Mouse (Mus musculus) lung, postnatal 36 days (tissue): ENCODE results near the gene Ugt2b34.
"Not testable (repeated sequence)": the region's sequence is repeated elsewhere in the genome, so short reads cannot be mapped to it uniquely, and the experiment has no call there.

Experiments used
- DNase-seq: peaks from one replicate; pipeline ENCODE4 v3.0.0; 2022; ENCODE audit warnings: mixed read lengths

Ugt2b34 gene

GRCm38 (mm10) chr5:86906758-86907157 lies at the start of gene Ugt2b34:
Ugt2b34 (minus strand) TSS chr5:86906937.
- no peak for DNase-seq

DNA sequence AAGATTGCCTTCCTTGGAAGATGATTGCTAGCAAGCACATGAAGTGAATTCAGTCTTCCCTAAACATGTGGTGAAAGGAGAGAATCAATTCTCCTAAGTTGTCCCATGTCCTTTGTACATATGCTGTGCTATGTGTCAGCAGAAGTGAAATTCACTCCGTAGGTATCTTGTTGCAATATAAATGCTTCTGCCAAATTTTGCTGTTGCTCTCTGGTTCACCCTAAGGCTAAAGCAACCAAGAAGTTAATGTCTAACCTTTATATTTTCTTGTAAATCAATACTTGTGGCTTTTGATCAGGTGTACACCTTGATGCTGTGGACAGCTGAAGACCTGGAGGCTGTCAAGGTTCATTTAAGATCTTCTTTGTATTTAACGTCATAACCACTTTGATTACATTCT lies 35.4 kb upstream of the Ugt2b34 start:
- no peak for DNase-seq

DNA sequence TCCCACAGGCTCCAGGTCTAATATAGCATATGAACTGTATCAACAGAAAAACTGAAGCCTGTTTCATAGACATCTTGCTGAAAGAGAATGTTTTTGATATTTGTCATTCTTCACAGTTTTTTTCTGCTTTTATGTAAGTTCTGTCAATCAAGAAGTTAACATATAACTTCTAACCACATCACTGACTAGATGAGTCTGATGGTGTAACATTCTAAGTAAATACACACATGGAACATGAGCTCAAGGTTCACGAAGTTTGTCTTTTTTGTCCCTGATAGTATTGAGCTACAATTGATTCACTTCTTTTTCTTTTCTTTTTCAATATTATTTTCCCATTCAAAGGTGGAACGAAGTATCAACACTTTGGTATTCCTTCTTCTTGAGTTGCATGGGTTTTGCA lies 19.7 kb upstream of the Ugt2b34 start, which contains the start of gene Ugt2b1:
Ugt2b1 (minus strand) TSS at position 105 of the 400 bp plus-strand sequence.
- no peak for DNase-seq

- DNase-seq = no peak
Observed at GRCm38 (mm10) chr5:86920661-86921233, 14.0 kb upstream of the Ugt2b34 start.

DNA sequence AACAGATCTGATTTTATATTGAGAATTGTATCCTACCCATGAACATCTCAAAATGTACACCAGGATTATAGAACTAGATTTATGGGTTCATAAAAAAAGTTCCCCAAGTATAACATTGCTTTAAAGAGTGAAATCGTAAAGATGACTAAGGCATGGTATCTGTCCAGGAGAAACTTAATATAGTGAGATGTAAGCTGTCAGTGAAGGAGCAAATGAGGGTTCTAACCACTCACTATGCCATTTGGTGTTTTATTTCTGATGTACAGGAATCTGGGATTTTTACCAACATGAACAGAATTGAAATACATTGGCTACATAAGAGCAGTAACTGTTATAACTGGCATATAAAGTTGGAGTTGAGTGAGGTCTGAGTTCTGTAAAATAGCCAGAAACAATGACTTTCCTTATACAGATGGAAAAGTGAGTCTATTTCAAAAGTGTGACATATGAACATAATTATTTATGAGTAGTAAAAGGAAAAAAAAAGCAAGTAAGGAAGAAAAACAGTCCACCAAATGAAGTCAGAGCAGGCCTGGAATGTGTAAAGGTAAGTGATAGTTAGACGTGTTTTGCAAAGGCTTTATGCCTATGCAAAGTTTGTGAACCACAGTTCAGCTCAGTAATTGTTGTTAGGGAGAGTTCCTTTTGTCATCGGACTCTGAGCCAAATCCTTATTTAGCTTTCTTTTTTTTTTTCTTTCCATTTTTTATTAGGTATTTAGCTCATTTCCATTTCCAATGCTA lies 4.8 kb upstream of the Ugt2b34 start:
- no peak for DNase-seq

DNA sequence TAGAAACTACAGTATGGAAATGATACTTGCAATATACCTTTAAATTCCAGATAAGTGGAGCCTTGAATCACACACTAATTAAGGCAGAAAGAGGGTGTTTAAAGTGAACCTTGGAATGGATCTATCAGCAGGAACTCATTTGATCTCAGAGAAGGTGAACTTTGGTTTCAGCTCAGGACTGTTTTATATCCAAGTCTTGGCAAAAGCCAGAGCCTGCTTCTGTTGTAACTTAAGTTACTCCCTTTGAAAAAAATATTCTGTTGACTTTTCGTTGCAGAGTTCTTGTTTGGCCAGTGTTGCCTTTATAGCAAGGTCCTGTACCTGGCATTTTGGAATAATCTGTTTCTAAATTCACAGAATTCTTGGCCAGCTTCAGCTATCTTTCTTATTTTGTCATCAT lies 4.0 kb upstream of the Ugt2b34 start:
- DNase-seq = no peak

DNA sequence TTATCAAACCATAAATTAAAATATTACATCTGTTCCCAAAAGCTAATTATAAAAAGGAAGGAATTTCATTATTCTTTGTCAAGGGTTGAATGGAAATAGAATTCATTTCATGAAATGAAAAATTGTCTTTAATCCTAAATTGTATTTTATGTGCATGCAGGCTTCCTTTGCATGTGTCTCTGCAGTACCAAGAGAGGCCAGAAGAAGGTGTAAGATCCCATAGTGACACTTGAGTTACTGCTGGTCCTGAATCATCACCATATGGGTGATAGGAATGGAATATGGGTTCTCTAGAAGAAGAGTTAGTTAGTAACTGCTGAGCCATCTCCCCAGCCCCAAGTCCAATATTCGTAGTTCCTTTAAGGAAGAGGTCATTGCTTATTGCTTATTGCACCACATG lies 16.8 kb downstream of the Ugt2b34 start:
- DNase-seq = no peak

DNA sequence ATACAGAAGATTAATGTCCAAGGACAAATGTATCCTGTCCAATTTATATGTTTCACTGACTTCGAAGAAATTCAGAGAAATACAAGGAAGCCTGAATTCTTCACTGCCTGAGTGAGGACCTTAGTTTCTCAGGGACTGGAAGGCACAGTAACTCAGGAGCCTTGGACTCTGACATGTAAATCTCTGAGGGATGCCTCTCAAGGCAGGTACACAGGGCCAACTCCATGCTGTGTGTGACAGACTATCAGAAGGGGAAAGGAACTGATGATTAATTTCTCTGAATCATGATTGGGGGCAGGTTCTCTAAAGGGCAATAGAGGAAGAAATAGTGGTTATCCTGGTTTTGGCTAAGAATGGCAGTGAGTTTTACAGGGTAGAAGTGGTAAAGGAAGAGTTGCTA lies 18.3 kb downstream of the Ugt2b34 start:
- no peak for DNase-seq

GRCm38 (mm10) chr5:86887081-86887480 lies 19.7 kb downstream of the Ugt2b34 start:
- no peak for DNase-seq

- DNase-seq = no peak
Observed at GRCm38 (mm10) chr5:86886620-86887019, 20.1 kb downstream of the Ugt2b34 start.

DNA sequence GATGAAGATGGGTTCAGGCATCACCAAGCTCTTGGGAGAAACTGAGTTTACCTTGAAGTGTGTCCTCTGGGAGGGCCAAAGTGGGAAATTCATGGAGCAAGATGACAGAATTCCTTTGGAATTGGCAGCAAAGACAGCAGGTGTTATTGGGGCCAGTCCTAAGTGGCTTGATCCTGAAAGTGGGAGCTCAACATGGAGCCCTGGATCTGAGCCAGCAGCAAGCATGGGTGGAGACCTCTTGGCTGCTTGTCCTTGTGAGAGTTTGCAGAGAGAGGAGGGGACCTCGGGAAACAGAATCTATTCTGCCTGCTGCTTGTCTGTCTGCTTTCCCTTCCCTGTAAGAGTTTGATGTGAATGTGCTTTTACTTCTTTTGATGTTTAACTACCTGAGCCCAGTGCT lies 34.9 kb downstream of the Ugt2b34 start:
- no peak for DNase-seq

- DNase-seq = no peak
Observed at GRCm38 (mm10) chr5:86858336-86858735, 48.4 kb downstream of the Ugt2b34 start.

DNA sequence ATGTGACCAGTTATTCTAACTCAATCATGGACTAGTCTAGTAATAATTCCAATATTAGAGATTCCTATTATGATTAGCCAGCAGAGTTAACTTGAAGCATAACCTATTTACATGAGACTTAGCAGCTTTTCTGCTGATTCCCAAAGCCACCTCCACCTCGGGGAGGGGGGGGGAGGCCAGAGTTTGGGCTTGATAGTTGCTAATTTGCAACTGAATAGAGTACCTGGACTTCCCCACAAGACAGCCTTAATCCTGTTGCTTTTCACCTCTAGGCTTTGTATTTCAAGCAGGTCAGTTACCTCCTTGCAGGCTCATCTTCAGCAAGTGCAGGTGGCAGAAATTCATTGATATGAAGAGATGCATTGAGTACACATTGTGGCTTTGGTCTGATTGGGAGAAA lies 49.1 kb downstream of the Ugt2b34 start:
- DNase-seq = no peak

- not testable (repeated sequence) for DNase-seq
Observed at GRCm38 (mm10) chr5:86856505-86856904, 50.2 kb downstream of the Ugt2b34 start.

DNA sequence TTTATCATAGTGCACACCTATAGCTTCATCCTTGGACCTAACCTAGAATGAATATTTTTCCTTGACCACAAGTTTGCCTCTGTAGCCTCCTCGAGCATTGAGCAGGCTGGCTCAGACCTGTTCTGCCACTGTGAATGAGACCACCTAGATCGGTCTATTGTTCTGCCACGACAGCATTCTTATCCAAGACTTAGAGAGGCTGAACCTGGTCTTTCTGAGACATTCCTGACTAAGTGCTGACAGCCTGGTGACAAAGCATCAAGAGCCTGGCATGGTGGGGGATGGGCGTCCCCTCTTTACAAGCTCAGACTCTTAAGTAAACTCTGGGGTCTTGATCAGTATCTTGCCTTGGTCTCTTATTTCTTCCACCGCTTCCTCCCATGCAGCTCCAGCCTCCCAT lies 55.1 kb downstream of the Ugt2b34 start:
- DNase-seq = no peak

GRCm38 (mm10) chr5:86850104-86850503 lies 56.6 kb downstream of the Ugt2b34 start:
- DNase-seq = no peak

- not testable (repeated sequence) for DNase-seq
Observed at GRCm38 (mm10) chr5:86841261-86841660, 65.5 kb downstream of the Ugt2b34 start.

- DNase-seq = no peak
Observed at GRCm38 (mm10) chr5:86840207-86840606, 66.5 kb downstream of the Ugt2b34 start.
